Mouse (Mus musculus) megakaryocyte, embryonic 14.5 days (primary cell): ENCODE data around the gene Dapk2.

Experiments used
- FLI1 ChIP-seq: IDR thresholded peaks from 2 replicates; pipeline ENCODE4 v1.6.1; 2012; ENCODE audit warnings: low read length, inconsistent platforms, mixed read lengths
- GATA1 ChIP-seq: IDR thresholded peaks from 3 replicates; pipeline ENCODE4 v1.6.1; 2012; ENCODE audit warnings: mixed read lengths, low read length, inconsistent platforms, borderline replicate concordance

- TF ChIP-seq GATA1, result no peak
- no peak for TF ChIP-seq FLI1
Measured at GRCm38 (mm10) chr9:66110126-66110525, 47.9 kb upstream of the Dapk2 start.
